Mouse (Mus musculus) neural tube, embryonic 12.5 days (tissue): ENCODE measurements at regions not wholly inside any gene's neighbourhood (a gene's known extent, or its start where the extent isn't known, plus 50 kb on each side); places are given as distances from the start of the nearest gene placed in this dataset.
A peak's percentile ranks its signal among the peaks of the same experiment; 100 is the strongest.

ENCODE experiments used
- ATAC-seq: fragments of 200-750 bp; cut with Nextera tagmentation; 2 replicates; pipeline ENCODE4 v1.8.0; 2017; ENCODE audit warnings: low read depth, mild to moderate bottlenecking, moderate TSS enrichment, moderate library complexity; ENCODE audit not compliant: low FRiP score
- H3K27ac ChIP-seq: fragments of 300-500 bp; sonication (generic); 2 replicates; pipeline ENCODE4 v1.5.1; 2016
- H3K27me3 ChIP-seq: fragments of 300-500 bp; sonication (generic); replicated peaks from 2 replicates; pipeline ENCODE4 v1.6.1; 2016; ENCODE audit warnings: mild to moderate bottlenecking
- H3K36me3 ChIP-seq: fragments of 300-500 bp; sonication (generic); 2 replicates; pipeline ENCODE4 v1.6.1; 2016; ENCODE audit warnings: mild to moderate bottlenecking
- H3K4me1 ChIP-seq: fragments of 300-500 bp; sonication (generic); 2 replicates; pipeline ENCODE4 v1.6.1; 2016
- H3K4me2 ChIP-seq: fragments of 300-500 bp; sonication (generic); replicated peaks from 2 replicates; pipeline ENCODE4 v1.6.1; 2016; ENCODE audit warnings: mild to moderate bottlenecking
- H3K4me3 ChIP-seq: fragments of 300-500 bp; sonication (generic); 2 replicates; pipeline ENCODE4 v1.5.1; 2016
- H3K9ac ChIP-seq: fragments of 300-500 bp; sonication (generic); 2 replicates; pipeline ENCODE4 v1.6.1; 2016; ENCODE audit warnings: mild to moderate bottlenecking
- H3K9me3 ChIP-seq: fragments of 300-500 bp; sonication (generic); 2 replicates; pipeline ENCODE4 v1.6.1; 2016; ENCODE audit warnings: mild to moderate bottlenecking
- WGBS: fragments of 180-500 bp; shearing (Covaris S2); methylation state at CpG from one replicate; pipeline ENCODE4 v1.1.7; 2016; 5-methylcytosine and 5-hydroxymethylcytosine counted together

DNA sequence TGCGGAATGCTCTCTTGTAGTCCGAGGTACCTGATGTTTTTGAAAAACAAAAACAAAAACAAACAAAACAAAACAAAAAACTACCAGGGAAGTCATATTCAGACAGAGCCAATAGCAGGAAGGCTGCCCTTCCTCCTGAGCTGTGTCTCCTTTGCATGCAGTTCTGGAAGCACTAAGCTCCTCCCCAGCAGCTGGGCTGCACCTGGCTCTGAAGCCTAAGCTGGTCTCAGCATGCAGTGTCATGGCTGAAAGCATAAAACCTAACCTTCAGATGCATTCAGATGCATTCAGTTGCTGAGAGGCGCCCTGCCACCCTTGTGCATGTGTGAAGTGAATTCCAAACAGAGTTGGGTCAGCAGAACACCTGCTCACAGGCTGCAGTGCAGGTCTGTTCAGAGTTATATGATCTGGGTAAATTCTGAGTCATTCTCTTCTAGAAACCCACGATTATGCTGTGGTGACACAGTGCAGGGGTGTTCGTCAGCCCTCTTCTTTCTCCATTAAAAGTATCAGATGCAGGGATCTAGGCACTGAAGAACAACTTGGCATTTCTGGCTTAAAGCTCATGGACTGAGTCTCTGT lies 382.3 kb upstream of the Sox11 start:
- H3K27me3 ChIP-seq, result no peaks in the 10 kb centered on the region
- no peak overlapping the region; the same call in 1 of the 2 replicates for H3K27ac ChIP-seq
- WGBS, result 67% methylated on average over 5 of the region's 5 CpGs
- no peak overlapping the region for H3K4me2 ChIP-seq
- 0 out of 2 replicates have a peak, but pooled peaks have one; percentile 50 for ATAC-seq
- no peak overlapping the region for H3K9ac ChIP-seq
- no peaks in the 10 kb centered on the region for H3K9me3 ChIP-seq
- H3K36me3 ChIP-seq, result no peaks in the 10 kb centered on the region
- no peak overlapping the region for H3K4me3 ChIP-seq
- no peaks in the 10 kb centered on the region for H3K4me1 ChIP-seq

DNA sequence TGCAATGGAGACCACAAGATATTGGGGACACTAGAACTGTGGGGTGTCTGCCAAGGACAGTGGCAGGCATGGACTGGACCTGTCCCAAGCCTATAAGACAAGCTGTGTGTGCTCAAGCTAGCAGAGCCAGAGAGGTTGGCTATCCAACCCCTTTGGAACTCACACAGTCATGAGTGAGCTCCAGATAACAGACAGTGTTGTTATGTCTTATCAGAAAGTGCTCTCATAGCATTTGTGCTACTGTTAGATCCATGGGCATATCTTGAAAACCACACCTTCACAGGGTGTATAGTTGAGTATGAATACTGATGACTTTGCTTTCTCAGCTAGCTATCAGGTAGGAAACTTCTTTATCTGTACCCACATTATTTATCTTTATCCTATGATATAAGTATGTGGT lies 338.1 kb upstream of the Sox11 start:
- H3K36me3 ChIP-seq, result no peaks in the 10 kb centered on the region

DNA sequence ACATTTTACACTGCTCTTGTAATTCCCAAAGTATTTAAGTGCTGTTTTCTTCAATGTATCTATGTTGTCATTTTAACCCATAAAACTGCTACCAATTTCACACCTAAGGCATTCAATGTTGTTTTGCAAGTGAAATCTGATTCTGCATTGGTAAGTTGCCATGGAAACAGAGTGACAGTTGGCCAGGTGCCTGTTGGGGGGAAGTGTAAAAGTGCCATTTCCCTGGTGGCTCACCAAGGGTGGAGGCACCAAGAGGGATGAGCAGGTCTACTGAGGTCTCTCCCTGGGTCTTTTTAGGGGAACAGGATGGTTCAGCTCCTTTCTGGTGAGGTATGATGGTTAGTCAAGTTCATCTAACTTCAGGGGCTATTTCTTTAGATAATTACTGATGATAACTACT lies 331.0 kb upstream of the Sox11 start:
- Histone ChIP-seq H3K27me3 (no peaks in the 10 kb centered on the region), H3K9ac (no peak overlapping the region), H3K27ac (no peak overlapping the region), H3K4me1 (no peaks in the 10 kb centered on the region), H3K4me3 (no peak overlapping the region), H3K9me3 (no peaks in the 10 kb centered on the region), H3K36me3 (no peaks in the 10 kb centered on the region), H3K4me2 (no peak overlapping the region)
- ATAC-seq, result no peak

More for the DNA sequence above, 338.1 kb upstream of the Sox11 start:
- no peak for ATAC-seq
- no peak overlapping the region for H3K27ac ChIP-seq
- no peak overlapping the region for H3K9ac ChIP-seq
- no peaks in the 10 kb centered on the region for H3K27me3 ChIP-seq
- H3K4me1 ChIP-seq, result no peaks in the 10 kb centered on the region
- H3K4me2 ChIP-seq, result no peak overlapping the region
- H3K9me3 ChIP-seq, result no peaks in the 10 kb centered on the region
- H3K4me3 ChIP-seq, result no peak overlapping the region

DNA sequence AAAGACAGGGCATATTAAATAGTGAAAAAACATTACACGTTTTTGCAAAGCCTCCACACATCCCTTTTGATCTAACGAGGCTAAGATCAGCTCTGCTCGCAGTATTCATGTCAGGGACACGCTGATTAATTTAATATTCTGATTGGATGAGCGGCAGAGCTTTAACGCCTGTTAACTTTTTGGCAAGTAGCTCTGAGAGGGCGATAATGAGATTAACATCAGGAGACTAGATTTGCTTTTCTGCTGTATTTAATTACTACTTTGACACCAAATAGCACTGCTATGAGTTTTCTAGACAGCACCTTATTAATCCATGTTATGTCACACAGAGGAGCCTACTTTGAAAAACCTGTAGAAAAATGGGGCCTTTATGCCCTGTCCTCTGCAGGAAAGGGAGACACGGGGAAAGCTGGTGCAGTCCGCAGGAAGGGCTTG lies 328.3 kb upstream of the Sox11 start:
- no peak overlapping the region for H3K4me2 ChIP-seq
- ATAC-seq, result no peak

DNA sequence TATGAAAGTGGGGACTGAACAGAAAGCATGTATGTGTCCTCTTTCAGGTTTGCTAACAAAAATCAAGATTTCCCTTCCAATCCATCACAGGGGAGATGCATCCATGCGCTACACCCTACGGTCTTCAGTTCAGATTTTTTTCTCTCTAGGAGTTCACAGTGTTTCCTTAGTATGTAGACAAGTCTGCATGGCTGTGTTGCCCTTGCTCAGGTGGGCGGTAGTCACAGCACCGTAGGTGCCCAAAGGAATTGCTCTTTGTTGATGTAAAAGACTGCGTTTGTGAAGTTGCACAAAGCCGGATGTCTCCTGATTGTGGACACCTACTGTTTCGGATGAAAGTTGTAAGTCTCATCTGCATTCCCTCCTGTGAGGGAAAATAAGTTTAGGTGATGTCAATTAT lies 327.8 kb upstream of the Sox11 start:
- no peak for ATAC-seq
- Histone ChIP-seq H3K36me3 (no peaks in the 10 kb centered on the region), H3K4me1 (no peaks in the 10 kb centered on the region), H3K27me3 (no peaks in the 10 kb centered on the region), H3K4me2 (no peak overlapping the region), H3K4me3 (no peak overlapping the region), H3K9me3 (no peaks in the 10 kb centered on the region), H3K9ac (no peak overlapping the region), H3K27ac (no peak overlapping the region)
- WGBS, result 75% methylated on average over 7 of the region's 7 CpGs

More for the DNA sequence above, 328.3 kb upstream of the Sox11 start:
- no peaks in the 10 kb centered on the region for H3K27me3 ChIP-seq
- H3K9me3 ChIP-seq, result no peaks in the 10 kb centered on the region
- no peaks in the 10 kb centered on the region for H3K4me1 ChIP-seq
- H3K36me3 ChIP-seq, result no peaks in the 10 kb centered on the region
- no peak overlapping the region for H3K4me3 ChIP-seq
- WGBS, result 63% methylated on average over 9 of the region's 9 CpGs
- no peak overlapping the region for H3K9ac ChIP-seq
- no peak overlapping the region for H3K27ac ChIP-seq

DNA sequence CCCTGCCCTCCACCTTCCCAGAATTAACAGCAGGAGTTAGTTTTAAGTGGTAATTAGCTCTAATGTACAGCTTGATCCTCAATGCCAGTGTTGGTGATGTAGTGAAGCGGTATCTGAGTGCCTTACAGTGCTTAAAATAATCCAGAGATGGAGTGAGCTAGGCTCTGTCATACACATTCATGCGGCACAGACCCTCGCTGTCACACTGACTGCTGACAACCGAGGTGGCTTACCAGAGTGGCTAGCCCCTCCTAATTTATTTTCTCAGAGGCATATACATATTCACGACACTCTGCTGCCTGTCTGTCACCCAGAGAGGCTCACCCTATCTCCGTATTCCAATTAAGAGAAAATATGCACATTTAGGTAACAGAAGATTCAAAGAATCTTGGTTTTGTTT lies 327.2 kb upstream of the Sox11 start:
- H3K9ac ChIP-seq, result no peak overlapping the region
- H3K4me1 ChIP-seq, result no peaks in the 10 kb centered on the region
- H3K4me3 ChIP-seq, result no peak overlapping the region
- H3K9me3 ChIP-seq, result no peaks in the 10 kb centered on the region
- no peaks in the 10 kb centered on the region for H3K27me3 ChIP-seq
- no peaks in the 10 kb centered on the region for H3K36me3 ChIP-seq
- H3K27ac ChIP-seq, result no peak overlapping the region
- 80% methylated on average over 6 of the region's 6 CpGs for WGBS
- H3K4me2 ChIP-seq, result no peak overlapping the region
- no peak for ATAC-seq

DNA sequence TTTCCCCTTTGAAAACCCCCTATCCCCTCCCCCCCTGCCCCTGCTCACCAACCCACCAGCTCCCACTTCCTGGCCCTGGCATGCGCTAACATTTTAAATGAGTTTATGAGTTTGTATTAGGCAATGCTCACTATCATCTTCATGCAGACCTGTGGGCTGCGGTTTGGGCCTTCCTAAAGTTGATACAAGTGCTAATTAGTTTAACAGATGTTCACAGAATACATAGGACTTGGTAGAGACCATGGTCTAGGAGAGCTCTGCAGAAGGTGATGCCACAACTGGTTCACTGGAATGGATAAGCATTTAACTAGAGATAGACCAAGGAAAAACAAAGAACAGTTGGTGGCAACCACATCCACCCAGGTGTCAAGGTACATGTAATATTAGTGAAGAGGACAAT lies 324.1 kb upstream of the Sox11 start:
- H3K4me3 ChIP-seq, result no peak overlapping the region
- 75% methylated on average over 2 of the region's 2 CpGs for WGBS
- H3K4me1 ChIP-seq, result no peaks in the 10 kb centered on the region
- no peak overlapping the region for H3K9ac ChIP-seq
- no peaks in the 10 kb centered on the region for H3K27me3 ChIP-seq
- no peak overlapping the region for H3K4me2 ChIP-seq
- H3K36me3 ChIP-seq, result no peaks in the 10 kb centered on the region
- H3K27ac ChIP-seq, result no peak overlapping the region
- no peaks in the 10 kb centered on the region for H3K9me3 ChIP-seq
- no peak for ATAC-seq

DNA sequence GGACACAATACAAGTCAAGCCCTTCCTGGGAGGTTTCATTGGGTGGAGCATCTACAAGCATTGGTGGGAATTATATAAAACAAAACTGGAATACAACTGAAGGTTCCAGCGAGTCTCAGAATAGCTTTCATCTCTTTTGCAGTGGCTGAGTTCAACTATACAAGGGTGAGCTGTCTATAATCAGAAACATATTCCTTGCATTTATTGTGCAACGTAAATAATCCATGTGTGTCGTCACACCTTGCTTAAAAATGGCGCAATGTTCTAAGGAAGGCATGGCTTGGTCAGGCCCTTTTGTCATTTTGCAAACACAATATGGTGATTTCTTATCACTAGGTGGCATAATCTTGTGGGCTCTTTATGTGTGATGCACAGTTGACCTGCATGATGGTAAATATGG lies 320.8 kb upstream of the Sox11 start:
- WGBS, result 91% methylated on average over 4 of the region's 4 CpGs

DNA sequence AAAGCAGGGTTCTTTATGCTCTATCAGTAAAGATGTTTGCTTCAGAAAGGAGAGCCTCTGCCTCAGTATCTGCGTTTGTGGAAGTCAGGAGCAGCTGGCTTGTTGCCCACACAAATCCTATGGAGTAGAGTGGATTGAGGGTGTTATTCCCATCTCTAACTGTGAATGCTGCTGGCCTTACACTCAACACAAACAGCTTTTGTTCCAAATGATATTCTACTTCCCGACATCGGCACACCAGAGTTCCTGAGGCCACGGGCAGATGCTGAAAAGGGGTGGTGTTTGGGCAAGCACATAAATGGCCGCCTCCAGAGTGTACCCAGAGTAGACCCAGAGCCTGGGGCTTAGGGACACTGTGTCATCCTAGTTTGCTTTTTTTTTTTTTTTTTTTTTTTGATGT lies 320.3 kb upstream of the Sox11 start:
- Histone ChIP-seq H3K27ac (no peak overlapping the region), H3K4me1 (no peaks in the 10 kb centered on the region), H3K4me3 (no peak overlapping the region), H3K27me3 (no peaks in the 10 kb centered on the region), H3K9ac (no peak overlapping the region), H3K36me3 (no peaks in the 10 kb centered on the region), H3K9me3 (no peaks in the 10 kb centered on the region), H3K4me2 (no peak overlapping the region)
- 80% methylated on average over 5 of the region's 5 CpGs for WGBS
- ATAC-seq, result no peak

More for the DNA sequence above, 320.8 kb upstream of the Sox11 start:
- Histone ChIP-seq H3K4me2 (no peak overlapping the region), H3K27me3 (no peaks in the 10 kb centered on the region), H3K4me1 (no peaks in the 10 kb centered on the region), H3K9ac (no peak overlapping the region), H3K9me3 (no peaks in the 10 kb centered on the region), H3K4me3 (no peak overlapping the region), H3K36me3 (no peaks in the 10 kb centered on the region), H3K27ac (no peak overlapping the region)
- ATAC-seq, result no peak

DNA sequence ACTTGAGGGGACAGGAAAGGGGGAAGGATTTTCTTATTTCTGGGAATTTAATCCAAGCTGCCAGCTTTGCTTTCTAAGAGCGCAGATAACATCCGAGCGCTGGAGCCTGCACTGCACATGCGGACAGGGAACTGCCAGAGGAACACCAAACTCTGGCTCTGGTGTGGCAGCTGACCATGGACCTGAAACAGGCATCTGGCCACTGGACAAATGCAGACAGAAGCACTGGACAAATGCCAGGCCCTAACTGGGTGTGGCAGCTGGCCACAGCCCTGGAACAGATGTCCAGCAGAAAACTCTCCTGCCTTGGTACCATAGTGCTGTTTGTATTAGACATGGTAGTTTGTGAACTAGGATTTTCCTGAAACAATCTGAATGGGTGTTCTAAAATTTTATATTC lies 315.2 kb upstream of the Sox11 start:
- 94% methylated on average over 4 of the region's 4 CpGs for WGBS
- Histone ChIP-seq H3K9me3 (no peaks in the 10 kb centered on the region), H3K4me3 (no peak overlapping the region), H3K27me3 (no peaks in the 10 kb centered on the region), H3K4me2 (no peak overlapping the region), H3K27ac (no peak overlapping the region), H3K36me3 (no peaks in the 10 kb centered on the region), H3K4me1 (no peaks in the 10 kb centered on the region), H3K9ac (no peak overlapping the region)
- ATAC-seq, result no peak

DNA sequence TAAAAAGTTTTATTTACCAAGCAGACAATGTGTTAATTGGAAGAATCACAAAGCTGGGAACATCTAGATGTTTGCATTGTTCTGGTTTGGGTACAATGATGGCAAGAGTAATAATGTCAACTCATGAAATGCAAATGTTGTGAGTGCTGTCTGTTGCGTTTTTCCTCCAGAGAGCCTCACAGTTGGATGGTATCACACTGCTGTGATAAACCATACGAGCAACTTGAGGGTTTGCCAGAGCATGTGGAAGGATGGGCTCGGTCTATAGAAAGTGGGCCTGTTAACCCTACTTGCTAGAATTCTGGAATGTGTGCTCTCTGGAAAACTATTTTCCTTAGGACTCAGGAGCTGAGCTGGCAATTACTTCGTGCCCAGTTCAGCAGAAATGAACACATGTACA lies 311.2 kb upstream of the Sox11 start:
- H3K4me1 ChIP-seq, result no peaks in the 10 kb centered on the region
- no peaks in the 10 kb centered on the region for H3K36me3 ChIP-seq
- H3K9ac ChIP-seq, result no peak overlapping the region
- WGBS, result 90% methylated on average over 4 of the region's 4 CpGs
- no peak overlapping the region for H3K4me3 ChIP-seq
- no peak for ATAC-seq
- H3K27me3 ChIP-seq, result no peaks in the 10 kb centered on the region
- H3K9me3 ChIP-seq, result no peaks in the 10 kb centered on the region
- H3K4me2 ChIP-seq, result no peak overlapping the region
- no peak overlapping the region for H3K27ac ChIP-seq

DNA sequence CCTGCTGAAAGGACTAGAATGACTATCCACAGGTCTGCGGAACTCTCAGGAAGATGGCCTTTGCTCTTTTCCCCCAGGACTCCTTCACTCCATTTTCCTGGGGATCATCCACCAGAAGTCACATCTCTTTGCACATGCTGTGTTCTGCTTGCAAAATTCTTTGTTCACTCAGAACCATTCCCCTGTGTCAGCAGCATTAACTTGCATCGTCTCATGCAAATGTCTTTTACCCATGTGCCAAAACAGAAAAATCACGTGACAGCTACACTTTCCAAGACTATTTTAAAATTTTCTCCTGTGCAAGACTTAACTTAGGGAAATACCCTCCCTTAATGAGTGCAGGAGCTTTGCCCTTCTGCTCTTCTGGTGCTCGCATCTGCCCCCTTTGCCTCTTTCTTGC lies 306.2 kb upstream of the Sox11 start:
- Histone ChIP-seq H3K27ac (no peak overlapping the region), H3K4me2 (no peak overlapping the region), H3K4me1 (peaks cover 3% of the 10 kb centered on the region; the same call in 1 of the 2 replicates), H3K9ac (no peak overlapping the region), H3K9me3 (no peaks in the 10 kb centered on the region), H3K27me3 (no peaks in the 10 kb centered on the region), H3K4me3 (no peak overlapping the region), H3K36me3 (no peaks in the 10 kb centered on the region)
- no peak for ATAC-seq
- WGBS, result 84% methylated on average over 4 of the region's 4 CpGs

DNA sequence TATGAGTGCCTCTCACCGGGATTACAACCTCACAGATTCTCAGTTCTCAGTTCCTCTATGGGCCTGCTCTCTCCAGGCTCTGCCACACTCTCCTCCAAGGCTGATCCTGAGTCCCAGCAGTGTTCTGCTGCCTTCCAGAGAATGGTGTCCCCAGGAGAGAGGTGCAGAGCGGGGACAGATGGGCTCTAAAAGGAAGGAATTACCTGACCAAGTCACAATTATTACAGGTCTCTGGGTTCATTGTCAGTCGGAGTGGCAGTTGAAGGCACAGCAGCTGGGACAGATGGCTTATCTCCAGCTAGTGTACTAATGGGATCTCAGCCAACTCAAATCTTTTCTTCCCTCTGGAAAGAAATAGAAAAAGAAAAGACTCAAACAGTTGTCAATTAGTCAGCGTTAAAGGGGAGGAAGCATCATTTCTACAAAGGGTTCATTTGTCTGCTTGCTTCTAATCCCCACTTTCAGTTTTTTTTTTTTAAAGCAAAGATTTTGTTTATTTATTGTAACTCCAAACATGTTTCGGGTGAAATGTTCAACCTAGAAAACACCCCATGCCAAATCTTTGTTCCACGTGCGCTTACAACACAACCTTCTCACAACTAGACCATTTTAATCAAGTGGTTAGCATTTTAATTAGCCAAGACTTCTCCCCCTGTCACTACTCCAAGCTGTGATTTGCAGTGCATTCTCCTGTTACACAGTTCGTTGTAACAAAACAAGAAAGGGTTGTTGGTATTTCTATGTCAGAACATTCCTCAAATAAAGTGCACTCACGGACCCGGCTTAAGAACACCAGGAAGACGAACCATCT lies 304.3 kb upstream of the Sox11 start:
- WGBS, result 75% methylated on average over 11 of the region's 11 CpGs
- ATAC-seq, result no peak
- H3K4me1 ChIP-seq, result peaks cover 3% of the 10 kb centered on the region; the same call in 1 of the 2 replicates
- H3K27ac ChIP-seq, result no peak overlapping the region
- no peaks in the 10 kb centered on the region for H3K36me3 ChIP-seq
- no peaks in the 10 kb centered on the region for H3K27me3 ChIP-seq
- no peak overlapping the region for H3K4me3 ChIP-seq
- H3K4me2 ChIP-seq, result no peak overlapping the region
- H3K9me3 ChIP-seq, result no peaks in the 10 kb centered on the region
- H3K9ac ChIP-seq, result no peak overlapping the region
